ENCODE assay signal across 10 mouse cellular contexts in the genomic region with DNA sequence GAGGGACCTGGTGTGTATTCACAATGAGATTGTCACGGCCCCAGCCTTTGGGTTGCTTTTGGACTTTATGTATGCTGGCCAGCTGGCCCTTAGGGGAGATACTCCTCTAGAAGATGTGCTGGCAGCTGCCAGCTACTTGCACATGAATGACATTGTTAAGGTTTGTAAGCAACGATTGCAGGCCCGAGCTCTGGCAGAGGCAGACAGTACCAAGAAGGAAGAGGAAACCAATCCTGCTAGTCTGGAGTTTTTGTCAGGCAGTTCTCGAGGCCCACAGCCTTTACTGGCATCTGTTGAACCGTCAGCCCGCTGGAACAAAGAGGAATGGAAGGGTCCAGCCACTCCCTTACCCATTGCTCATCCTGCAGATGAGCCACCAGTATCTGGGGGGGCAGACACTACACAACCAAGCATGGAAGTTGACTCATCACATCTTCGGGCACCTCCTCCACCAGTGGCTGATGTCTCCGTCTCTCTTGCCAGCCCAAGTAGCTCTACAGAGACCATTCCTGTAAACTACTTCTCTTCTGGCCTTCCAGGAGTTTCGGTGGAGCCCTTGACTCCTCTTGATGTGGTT. TPM values are rescaled to one million over a fixed set of nuclear protein-coding genes. Genes with fewer than 3 reads are reported as not detected.
DNase-seq lines count a peak whose midpoint lies in the region; ATAC-seq lines count a peak whose summit lies in the region.
"Had no signal": no experiment of that assay in that cellular context is flagged by ENCODE, and none has a peak within 500 bp of the region (broad histone marks: within the 10 kb centered on the region; RNA-seq: fewer than 3 reads in every experiment).

No protein-coding gene starts in this region.

- no peak overlapping the region for H3K9ac ChIP-seq in heart, embryonic 14.5 days (ENCODE audit: low read length)
- H3K9ac ChIP-seq in hindbrain, embryonic 14.5 days = peak overlapping the region; percentile 22
- peak overlapping the region; percentile 71; the same call in 1 of the 2 replicates for H3K9ac ChIP-seq in midbrain, embryonic 13.5 days (replicated peaks)

- no peak for ATAC-seq in heart, embryonic 14.5 days (ENCODE audit: insufficient number of reproducible peaks, insufficient read depth, low FRiP score, low read depth)
- no peak for ATAC-seq in hindbrain, embryonic 14.5 days (ENCODE audit: low FRiP score)
- ATAC-seq in midbrain, embryonic 13.5 days = no peak

- DNase-seq in heart, postnatal 14 days = no peak
- DNase-seq in NIH3T3 (ENCODE audit: low read depth) (peak; percentile 21), adipocyte (ENCODE audit: low spot score) (no peak)
- DNase-seq in hindbrain, embryonic 14.5 days (ENCODE audit: low spot score) = no peak
- DNase-seq in ovary, postnatal 10 days (ENCODE audit: low spot score) = no peak
- DNase-seq in left cerebral cortex, adult 11 months (ENCODE audit: low spot score) = no peak
- DNase-seq: right cerebral cortex, adult 18-20 months had no signal

- no peak overlapping the region for H3K27ac ChIP-seq in heart, embryonic 14.5 days (replicated peaks in 1 of 2; ENCODE audit: control insufficient read depth in 1 of 2, insufficient read depth in 1 of 2, low read depth in 2 of 2, low read length in 2 of 2)
- H3K27ac ChIP-seq in hindbrain, embryonic 14.5 days = no peak overlapping the region
- H3K27ac ChIP-seq in midbrain, embryonic 13.5 days = peak overlapping the region; percentile 64; the same call in 1 of the 2 replicates

- no peaks in the 10 kb centered on the region for H3K9me3 ChIP-seq in heart, embryonic 14.5 days (ENCODE audit: control insufficient read depth, low read length)
- H3K9me3 ChIP-seq in hindbrain, embryonic 14.5 days (ENCODE audit: control insufficient read depth, low read length) = no peaks in the 10 kb centered on the region
- H3K9me3 ChIP-seq in midbrain, embryonic 13.5 days = no peaks in the 10 kb centered on the region
- H3K9me3 ChIP-seq: G1E had no signal

- H3K4me1 ChIP-seq in heart, embryonic 14.5 days (ENCODE audit: control insufficient read depth in 2 of 2, insufficient read depth in 2 of 2, low read length in 2 of 2) = peaks cover 5 to 8% of the 10 kb centered on the region in 2 experiments
- H3K4me1 ChIP-seq in hindbrain, embryonic 14.5 days (replicated peaks; ENCODE audit: control insufficient read depth, insufficient read depth, low read length) = peaks cover 11% of the 10 kb centered on the region; the same call in 1 of the 2 replicates
- H3K4me1 ChIP-seq in midbrain, embryonic 13.5 days (replicated peaks) = peaks cover 28% of the 10 kb centered on the region

- 84% methylated on average over 9 of the region's 9 CpGs for WGBS in heart, embryonic 14.5 days
- WGBS in hindbrain, embryonic 14.5 days = 85% methylated on average over 9 of the region's 9 CpGs
- 89% methylated on average over 9 of the region's 9 CpGs for WGBS in midbrain, embryonic 13.5 days

- peak overlapping the region; percentile 56 for H3K4me2 ChIP-seq in heart, embryonic 14.5 days (ENCODE audit: low read length)
- peak overlapping the region; percentile 84 for H3K4me2 ChIP-seq in hindbrain, embryonic 14.5 days (replicated peaks)
- peak overlapping the region; percentile 62 for H3K4me2 ChIP-seq in midbrain, embryonic 13.5 days (replicated peaks)

- H3K36me3 ChIP-seq in heart, embryonic 14.5 days (ENCODE audit: control insufficient read depth, insufficient read depth, low read length) = peaks cover 40% of the 10 kb centered on the region
- H3K36me3 ChIP-seq in hindbrain, embryonic 14.5 days (replicated peaks; ENCODE audit: control insufficient read depth, insufficient read depth) = peaks cover 37% of the 10 kb centered on the region
- H3K36me3 ChIP-seq in midbrain, embryonic 13.5 days = peaks cover 39% of the 10 kb centered on the region

- intact Hi-C loops in heart, postnatal 14 days (cut with DNase I) = loop anchor here (2.0 to 5.0 kb wide), 2 partner anchors 14 to 61 kb away; a partner anchor contains a TSS

- H3K27me3 ChIP-seq in heart, embryonic 14.5 days (ENCODE audit: control insufficient read depth, insufficient read depth, low read length) = no peaks in the 10 kb centered on the region
- H3K27me3 ChIP-seq in hindbrain, embryonic 14.5 days (ENCODE audit: control insufficient read depth, insufficient read depth, low read length) = no peaks in the 10 kb centered on the region
- no peaks in the 10 kb centered on the region for H3K27me3 ChIP-seq in midbrain, embryonic 13.5 days

- peak overlapping the region in 1 of 2 experiments; percentile 46; a peak in 2 of 4 replicates for H3K4me3 ChIP-seq in heart, embryonic 14.5 days (ENCODE audit: control insufficient read depth in 1 of 2, insufficient read depth in 1 of 2, low read depth in 1 of 2, low read length in 2 of 2)
- peak overlapping the region; percentile 44 for H3K4me3 ChIP-seq in hindbrain, embryonic 14.5 days (replicated peaks; ENCODE audit: low read length)
- peak overlapping the region; percentile 60 for H3K4me3 ChIP-seq in midbrain, embryonic 13.5 days (replicated peaks)

RNA-seq across cellular contexts. Expression of a gene that starts 0.9 kb away (rescaled TPM):
- polyA plus RNA-seq in heart, embryonic 14.5 days (2014; fragmentation: Nextera tagmentation; extraction: Ambion mirVana) = 3.0 and 3.2 TPM in 2 replicates
- 1 to 10 TPM; 1.2 to 2.3 TPM for total RNA-seq in heart, postnatal 14 days (2021)
- polyA plus RNA-seq in hindbrain, embryonic 14.5 days (2014; fragmentation: Nextera tagmentation; extraction: Ambion mirVana) = 6.8 and 7.1 TPM in 2 replicates
- 8.1 and 8.3 TPM in 2 replicates for polyA plus RNA-seq in midbrain, embryonic 13.5 days (2015; fragmentation: Nextera tagmentation; extraction: Ambion mirVana)

RNA-seq across cellular contexts. Expression of a gene that starts 4.9 kb away (rescaled TPM):
- polyA plus RNA-seq in heart, embryonic 14.5 days (2014; fragmentation: Nextera tagmentation; extraction: Ambion mirVana) = 128 and 146 TPM in 2 replicates
- 10 to 100 TPM; 53.9 to 63.0 TPM for total RNA-seq in heart, postnatal 14 days (2021)
- polyA plus RNA-seq in hindbrain, embryonic 14.5 days (2014; fragmentation: Nextera tagmentation; extraction: Ambion mirVana) = 134 and 145 TPM in 2 replicates
- polyA plus RNA-seq in midbrain, embryonic 13.5 days (2015; fragmentation: Nextera tagmentation; extraction: Ambion mirVana) = 163 and 164 TPM in 2 replicates

RNA-seq across cellular contexts. Expression of a gene that starts 15.8 kb away (rescaled TPM):
- 27.7 and 31.8 TPM in 2 replicates for polyA plus RNA-seq in heart, embryonic 14.5 days (2014; fragmentation: Nextera tagmentation; extraction: Ambion mirVana)
- 10 to 100 TPM; 15.1 to 15.4 TPM for total RNA-seq in heart, postnatal 14 days (2021)
- polyA plus RNA-seq in hindbrain, embryonic 14.5 days (2014; fragmentation: Nextera tagmentation; extraction: Ambion mirVana) = 46.9 and 56.1 TPM in 2 replicates
- polyA plus RNA-seq in midbrain, embryonic 13.5 days (2015; fragmentation: Nextera tagmentation; extraction: Ambion mirVana) = 66.1 and 70.3 TPM in 2 replicates

RNA-seq across cellular contexts. Expression of a gene that starts 16.5 kb away (rescaled TPM):
- 3.9 and 5.0 TPM in 2 replicates for polyA plus RNA-seq in heart, embryonic 14.5 days (2014; fragmentation: Nextera tagmentation; extraction: Ambion mirVana)
- 10 to 100 TPM; 48.5 to 51.1 TPM for total RNA-seq in heart, postnatal 14 days (2021)
- polyA plus RNA-seq in hindbrain, embryonic 14.5 days (2014; fragmentation: Nextera tagmentation; extraction: Ambion mirVana) = 8.0 and 8.4 TPM in 2 replicates
- polyA plus RNA-seq in midbrain, embryonic 13.5 days (2015; fragmentation: Nextera tagmentation; extraction: Ambion mirVana) = 6.1 and 6.4 TPM in 2 replicates

RNA-seq across cellular contexts. Expression of a gene that starts 17.1 kb away (rescaled TPM):
- polyA plus RNA-seq in heart, embryonic 14.5 days (2014; fragmentation: Nextera tagmentation; extraction: Ambion mirVana) = 10.8 and 10.9 TPM in 2 replicates
- 1 to 10 TPM; 7.2 to 8.9 TPM for total RNA-seq in heart, postnatal 14 days (2021)
- polyA plus RNA-seq in hindbrain, embryonic 14.5 days (2014; fragmentation: Nextera tagmentation; extraction: Ambion mirVana) = 18.7 TPM in 2 replicates
- 28.8 and 30.5 TPM in 2 replicates for polyA plus RNA-seq in midbrain, embryonic 13.5 days (2015; fragmentation: Nextera tagmentation; extraction: Ambion mirVana)
